Mouse (Mus musculus): ENCODE measurements around the gene Rorb.
A peak's percentile ranks its signal among the peaks of the same experiment; 100 is the strongest.

Gene Rorb

GRCm38 (mm10) chr19:19005144-19005543 is 105.9 kb downstream of the Rorb start:
- peak; percentile 27 for DNase-seq

- no peak for DNase-seq
Observed at GRCm38 (mm10) chr19:19004023-19004656, 106.9 kb downstream of the Rorb start.

- no peak for DNase-seq
Observed at GRCm38 (mm10) chr19:18998966-18999365, 112.0 kb downstream of the Rorb start.

- DNase-seq, result no peak
Observed at GRCm38 (mm10) chr19:18997711-18998110, 113.3 kb downstream of the Rorb start.

- DNase-seq, result no peak
Observed at GRCm38 (mm10) chr19:18979996-18980395, 131.0 kb downstream of the Rorb start.

- peak; percentile 33 for DNase-seq
Observed at GRCm38 (mm10) chr19:18974796-18975660, 136.0 kb downstream of the Rorb start.

GRCm38 (mm10) chr19:18969386-18969785 is 141.6 kb downstream of the Rorb start:
- no peak for DNase-seq

GRCm38 (mm10) chr19:18967307-18967706 is 143.7 kb downstream of the Rorb start:
- DNase-seq, result no peak

- DNase-seq, result no peak
Observed at GRCm38 (mm10) chr19:18959862-18960261, 151.1 kb downstream of the Rorb start.

- DNase-seq, result no peak
Observed at GRCm38 (mm10) chr19:18952806-18953205, 158.2 kb downstream of the Rorb start.

GRCm38 (mm10) chr19:18947193-18947592 is 163.8 kb downstream of the Rorb start:
- no peak for DNase-seq

- no peak for DNase-seq
Observed at GRCm38 (mm10) chr19:18945265-18945664, 165.7 kb downstream of the Rorb start.

GRCm38 (mm10) chr19:18941391-18941790 is 169.6 kb downstream of the Rorb start:
- no peak for DNase-seq

GRCm38 (mm10) chr19:18911755-18912340 is 199.1 kb downstream of the Rorb start:
- no peak for DNase-seq

GRCm38 (mm10) chr19:18909641-18910040 is 201.4 kb downstream of the Rorb start:
- no peak for DNase-seq

GRCm38 (mm10) chr19:18905511-18905910 is 205.5 kb downstream of the Rorb start:
- no peak for DNase-seq

GRCm38 (mm10) chr19:18902694-18903067 is 208.3 kb downstream of the Rorb start:
- no peak for DNase-seq

- DNase-seq, result no peak
Observed at GRCm38 (mm10) chr19:18902041-18902693, 208.8 kb downstream of the Rorb start.

GRCm38 (mm10) chr19:18898238-18898637 is 212.8 kb downstream of the Rorb start:
- DNase-seq, result no peak

- no peak for DNase-seq
Observed at GRCm38 (mm10) chr19:18890216-18890615, 220.8 kb downstream of the Rorb start.

GRCm38 (mm10) chr19:18889632-18890031 is 221.4 kb downstream of the Rorb start:
- DNase-seq, result no peak

- peak; percentile 44 for DNase-seq
Observed at GRCm38 (mm10) chr19:18889117-18889627, 221.8 kb downstream of the Rorb start.

- DNase-seq, result peak; percentile 28
Observed at GRCm38 (mm10) chr19:18888491-18889116, 222.4 kb downstream of the Rorb start.

All from right cerebral cortex, postnatal 4 days (tissue).